Mouse (Mus musculus) E14TG2a.4 (cell line): ENCODE results near the gene Slpi.

ENCODE experiments used
- CTCF ChIP-seq: conservative IDR thresholded peaks from 2 replicates; pipeline ENCODE4 v1.5.1; 2014; ENCODE audit warnings: low read length
- POU5F1 ChIP-seq: IDR thresholded peaks from 2 replicates; pipeline ENCODE4 v1.6.1; 2014; ENCODE audit warnings: low read length, borderline replicate concordance

- TF ChIP-seq CTCF (no peak), POU5F1 (no peak)
Measured at GRCm38 (mm10) chr2:164414167-164414566, 25.3 kb upstream of the Slpi start.
